Mouse (Mus musculus): ENCODE measurements around the gene Psg29. TPM values are rescaled to one million over a fixed set of nuclear protein-coding genes. Genes with fewer than 3 reads are reported as not detected.

The Psg29 gene
- not detected in 2 replicates for polyA plus RNA-seq (2015; fragmentation: Nextera tagmentation; extraction: Ambion mirVana)

GRCm38 (mm10) chr7:17203177-17203576, at the start of gene Psg29:
TSS of gene Psg29 (plus strand) at chr7:17203477.
- no peak within 1 kb of the TSS for H3K27ac ChIP-seq (ENCODE audit: low read length)
- ATAC-seq (ENCODE audit: low FRiP score, low TSS enrichment) = no peak
- H3K4me1 ChIP-seq (ENCODE audit: insufficient read depth, low read length) = no peaks in the 10 kb centered on the region
- H3K9ac ChIP-seq (replicated peaks; ENCODE audit: low read length) = no peak within 1 kb of the TSS
- H3K36me3 ChIP-seq (ENCODE audit: insufficient read depth, low read length) = no peaks in the 10 kb centered on the region
- H3K27me3 ChIP-seq (ENCODE audit: insufficient read depth, low read length) = no peaks in the 10 kb centered on the region
- 0 out of 2 replicates have a peak, but pooled peaks cover 15% of the 10 kb centered on the region for H3K9me3 ChIP-seq (ENCODE audit: low read length)
- no peak within 1 kb of the TSS for H3K4me2 ChIP-seq (replicated peaks; ENCODE audit: low read depth, low read length)
- no peak within 1 kb of the TSS for H3K4me3 ChIP-seq (ENCODE audit: low read length)

- ATAC-seq (ENCODE audit: low FRiP score, low TSS enrichment) = no peak
- H3K9ac ChIP-seq (replicated peaks; ENCODE audit: low read length) = no peak overlapping the region
- WGBS = 42% methylated on average over 2 of the region's 2 CpGs
- no peak overlapping the region for H3K4me3 ChIP-seq (ENCODE audit: low read length)
- H3K4me1 ChIP-seq (ENCODE audit: insufficient read depth, low read length) = no peaks in the 10 kb centered on the region
- H3K4me2 ChIP-seq (replicated peaks; ENCODE audit: low read depth, low read length) = no peak overlapping the region
- no peak overlapping the region for H3K27ac ChIP-seq (ENCODE audit: low read length)
- no peaks in the 10 kb centered on the region for H3K36me3 ChIP-seq (ENCODE audit: insufficient read depth, low read length)
- H3K9me3 ChIP-seq (ENCODE audit: low read length) = no peaks in the 10 kb centered on the region
- H3K27me3 ChIP-seq (ENCODE audit: insufficient read depth, low read length) = no peaks in the 10 kb centered on the region
Observed at GRCm38 (mm10) chr7:17155634-17156033, 47.6 kb upstream of the Psg29 start.

GRCm38 (mm10) chr7:17156885-17157677, 46.2 kb upstream of the Psg29 start:
- H3K4me3 ChIP-seq (ENCODE audit: low read length) = no peak overlapping the region
- no peaks in the 10 kb centered on the region for H3K36me3 ChIP-seq (ENCODE audit: insufficient read depth, low read length)
- no peak for ATAC-seq (ENCODE audit: low FRiP score, low TSS enrichment)

GRCm38 (mm10) chr7:17159011-17159410, 44.3 kb upstream of the Psg29 start:
- Histone ChIP-seq H3K27ac (ENCODE audit: low read length) (no peak overlapping the region), H3K9me3 (ENCODE audit: low read length) (no peaks in the 10 kb centered on the region), H3K4me3 (ENCODE audit: low read length) (no peak overlapping the region), H3K4me2 (replicated peaks; ENCODE audit: low read depth, low read length) (no peak overlapping the region), H3K9ac (replicated peaks; ENCODE audit: low read length) (no peak overlapping the region), H3K36me3 (ENCODE audit: insufficient read depth, low read length) (no peaks in the 10 kb centered on the region), H3K27me3 (ENCODE audit: insufficient read depth, low read length) (no peaks in the 10 kb centered on the region), H3K4me1 (ENCODE audit: insufficient read depth, low read length) (no peaks in the 10 kb centered on the region)
- WGBS = 73% methylated on average over 7 of the region's 7 CpGs
- ATAC-seq (ENCODE audit: low FRiP score, low TSS enrichment) = no peak

More at GRCm38 (mm10) chr7:17156885-17157677, 46.2 kb upstream of the Psg29 start:
- H3K9ac ChIP-seq (replicated peaks; ENCODE audit: low read length) = no peak overlapping the region
- WGBS = 68% methylated on average over 3 of the region's 3 CpGs
- no peak overlapping the region; the same call in 1 of the 2 replicates for H3K27ac ChIP-seq (ENCODE audit: low read length)
- no peaks in the 10 kb centered on the region for H3K4me1 ChIP-seq (ENCODE audit: insufficient read depth, low read length)
- no peak overlapping the region for H3K4me2 ChIP-seq (replicated peaks; ENCODE audit: low read depth, low read length)
- H3K27me3 ChIP-seq (ENCODE audit: insufficient read depth, low read length) = no peaks in the 10 kb centered on the region
- H3K9me3 ChIP-seq (ENCODE audit: low read length) = no peaks in the 10 kb centered on the region

- 0 out of 2 replicates have a peak, but pooled peaks cover 7% of the 10 kb centered on the region for H3K9me3 ChIP-seq (ENCODE audit: low read length)
- no peaks in the 10 kb centered on the region for H3K27me3 ChIP-seq (ENCODE audit: insufficient read depth, low read length)
- H3K4me1 ChIP-seq (ENCODE audit: insufficient read depth, low read length) = no peaks in the 10 kb centered on the region
- no peak overlapping the region for H3K27ac ChIP-seq (ENCODE audit: low read length)
- H3K9ac ChIP-seq (replicated peaks; ENCODE audit: low read length) = no peak overlapping the region
- H3K4me2 ChIP-seq (replicated peaks; ENCODE audit: low read depth, low read length) = no peak overlapping the region
- WGBS = 92% methylated on average over 4 of the region's 4 CpGs
- H3K36me3 ChIP-seq (ENCODE audit: insufficient read depth, low read length) = no peaks in the 10 kb centered on the region
- no peak for ATAC-seq (ENCODE audit: low FRiP score, low TSS enrichment)
- H3K4me3 ChIP-seq (ENCODE audit: low read length) = no peak overlapping the region
Observed at GRCm38 (mm10) chr7:17171827-17172226, 31.4 kb upstream of the Psg29 start.

GRCm38 (mm10) chr7:17205530-17206184, 2.4 kb downstream of the Psg29 start:
- H3K9me3 ChIP-seq (ENCODE audit: low read length) = 0 out of 2 replicates have a peak, but pooled peaks cover 11% of the 10 kb centered on the region
- H3K27me3 ChIP-seq (ENCODE audit: insufficient read depth, low read length) = no peaks in the 10 kb centered on the region
- H3K36me3 ChIP-seq (ENCODE audit: insufficient read depth, low read length) = no peaks in the 10 kb centered on the region
- no peak overlapping the region for H3K4me2 ChIP-seq (replicated peaks; ENCODE audit: low read depth, low read length)
- H3K4me3 ChIP-seq (ENCODE audit: low read length) = no peak overlapping the region
- no peak for ATAC-seq (ENCODE audit: low FRiP score, low TSS enrichment)
- no peak overlapping the region for H3K27ac ChIP-seq (ENCODE audit: low read length)
- H3K9ac ChIP-seq (replicated peaks; ENCODE audit: low read length) = no peak overlapping the region
- H3K4me1 ChIP-seq (ENCODE audit: insufficient read depth, low read length) = no peaks in the 10 kb centered on the region
- WGBS = 70% methylated on average over 3 of the region's 3 CpGs

Other genes starting within 250 kb of the Psg29 start
- 0.62 and 0.65 TPM in 2 replicates for gene Pnmal1, start 243.8 kb upstream of the Psg29 start, polyA plus RNA-seq (2015; fragmentation: Nextera tagmentation; extraction: Ambion mirVana)
- 0.20 and 0.26 TPM in 2 replicates for gene Gm42372, start 220.4 kb upstream of the Psg29 start, polyA plus RNA-seq (2015; fragmentation: Nextera tagmentation; extraction: Ambion mirVana)
- 49.6 and 53.8 TPM in 2 replicates for gene Ccdc8, start 210.8 kb upstream of the Psg29 start, polyA plus RNA-seq (2015; fragmentation: Nextera tagmentation; extraction: Ambion mirVana)
- gene Ppp5c, start 175.6 kb upstream of the Psg29 start, polyA plus RNA-seq (2015; fragmentation: Nextera tagmentation; extraction: Ambion mirVana) = 122 and 125 TPM in 2 replicates
- 25.2 and 26.1 TPM in 2 replicates for gene Hif3a, start 141.1 kb upstream of the Psg29 start, polyA plus RNA-seq (2015; fragmentation: Nextera tagmentation; extraction: Ambion mirVana)
- 0.19 TPM in 2 replicates for gene Psg16, start 129.4 kb upstream of the Psg29 start, polyA plus RNA-seq (2015; fragmentation: Nextera tagmentation; extraction: Ambion mirVana)
- not detected in 2 replicates for gene Ceacam3, start 53.2 kb upstream of the Psg29 start, polyA plus RNA-seq (2015; fragmentation: Nextera tagmentation; extraction: Ambion mirVana)